Mouse (Mus musculus): ENCODE measurements around the gene Gm813.

- TF ChIP-seq HCFC1 (IDR thresholded peaks at IDR 0.05; ENCODE audit: borderline replicate concordance, insufficient read depth, low read length) (no peak), ZC3H11A (IDR thresholded peaks at IDR 0.05; ENCODE audit: borderline replicate concordance, low read depth, low read length) (no peak)
These were observed at the start of gene Gm813 for GRCm38 (mm10) chr16:58616878-58617277.
